Mouse (Mus musculus): ENCODE results near the gene Chst2.

- TF ChIP-seq CTCF (IDR thresholded peaks at IDR 0.05; ENCODE audit: control insufficient read depth, insufficient read depth, low read length) (no peak), POLR2A (IDR thresholded peaks at IDR 0.05; ENCODE audit: borderline replicate concordance, control insufficient read depth, low read depth, low read length) (no peak)
Observed at GRCm38 (mm10) chr9:95373741-95374140, 32.8 kb downstream of the Chst2 start.
